Mouse (Mus musculus) MEL (cell line): ENCODE results near the gene Omg. TPM values are rescaled to one million over a fixed set of nuclear protein-coding genes. Genes with fewer than 3 reads are reported as not detected.

Experiments
- DNase-seq: peaks from one replicate; pipeline ENCODE4 v3.0.0; 2011; ENCODE audit warnings: low read depth, low spot score
- H3K27ac ChIP-seq: 2 replicates; pipeline ENCODE4 v1.5.1; 2012; ENCODE audit warnings: low read depth, mild to moderate bottlenecking, control low read depth, low read length, moderate library complexity; ENCODE audit not compliant: control insufficient read depth
- H3K27me3 ChIP-seq, 2 experiments: fragments of 150-350 bp in 1 of 2; sonication (generic) in 1 of 2; 2 replicates each; pipeline ENCODE4 v1.6.1; 2012; ENCODE audit warnings: low read length in 2 of 2, mild to moderate bottlenecking in 2 of 2, improper control_type of control experiment in 1 of 2, moderate library complexity in 1 of 2; ENCODE audit not compliant: insufficient read depth in 2 of 2, control insufficient read depth in 1 of 2
- H3K36me3 ChIP-seq, 2 experiments: 2 replicates each; pipeline ENCODE4 v1.6.1; 2012 to 2014; ENCODE audit warnings: low read length in 2 of 2, improper control_type of control experiment in 1 of 2, inconsistent platforms in 1 of 2, mild to moderate bottlenecking in 1 of 2; ENCODE audit not compliant: insufficient read depth in 2 of 2, control insufficient read depth in 1 of 2
- H3K4me1 ChIP-seq, 2 experiments: fragments of 150-350 bp in 1 of 2; sonication (generic) in 1 of 2; 2 replicates each; pipeline ENCODE4 v1.6.1; 2012; ENCODE audit warnings: low read length in 2 of 2, improper control_type of control experiment in 1 of 2, mild to moderate bottlenecking in 1 of 2; ENCODE audit not compliant: insufficient read depth in 2 of 2, control insufficient read depth in 1 of 2
- H3K4me3 ChIP-seq, 2 experiments: fragments of 150-350 bp in 1 of 2; sonication (generic) in 1 of 2; 2 replicates each; pipeline ENCODE4 v1.5.1; 2012; ENCODE audit warnings: low read depth in 2 of 2, low read length in 2 of 2, mild to moderate bottlenecking in 2 of 2, moderate library complexity in 2 of 2, control low read depth in 1 of 2, improper control_type of control experiment in 1 of 2; ENCODE audit not compliant: control insufficient read depth in 1 of 2, insufficient read depth in 1 of 2
- H3K79me2 ChIP-seq: 2 replicates; pipeline ENCODE4 v1.6.1; 2012; ENCODE audit warnings: mild to moderate bottlenecking, low read length, moderate library complexity; ENCODE audit not compliant: control insufficient read depth, poor library complexity, insufficient read depth
- H3K9ac ChIP-seq: 2 replicates; pipeline ENCODE4 v1.6.1; 2012; ENCODE audit warnings: low read depth, mild to moderate bottlenecking, control low read depth, low read length, moderate library complexity; ENCODE audit not compliant: control insufficient read depth, poor library complexity, severe bottlenecking
- H3K9me3 ChIP-seq: fragments of 150-350 bp; sonication (generic); replicated peaks from 2 replicates; pipeline ENCODE4 v1.6.1; 2012; ENCODE audit warnings: mild to moderate bottlenecking, low read length, improper control_type of control experiment, moderate library complexity; ENCODE audit not compliant: insufficient read depth
- BHLHE40 ChIP-seq: IDR thresholded peaks from 2 replicates; pipeline ENCODE4 v1.6.1; 2012; ENCODE audit warnings: low read depth, mild to moderate bottlenecking, inconsistent platforms, low read length, improper control_type of control experiment, borderline replicate concordance
- CHD1 ChIP-seq: IDR thresholded peaks from 2 replicates; pipeline ENCODE4 v1.6.1; 2012; ENCODE audit warnings: low read depth, mild to moderate bottlenecking, inconsistent platforms, low read length, improper control_type of control experiment
- CHD2 ChIP-seq: IDR thresholded peaks from 2 replicates; pipeline ENCODE4 v1.6.1; 2011; ENCODE audit warnings: low read length, improper control_type of control experiment
- CTCF ChIP-seq, 3 experiments: IDR thresholded peaks in 2 of 3; conservative IDR thresholded peaks in 1 of 3; 2 replicates each; pipeline ENCODE4 v1.5.1; 2011 to 2012; ENCODE audit warnings: low read length in 3 of 3, low read depth in 2 of 3, mild to moderate bottlenecking in 2 of 3, improper control_type of control experiment in 1 of 3, inconsistent platforms in 1 of 3, mixed read lengths in 1 of 3, moderate library complexity in 1 of 3; ENCODE audit not compliant: control insufficient read depth in 1 of 3, insufficient read depth in 1 of 3, poor library complexity in 1 of 3, severe bottlenecking in 1 of 3
- E2F4 ChIP-seq: IDR thresholded peaks from 2 replicates; pipeline ENCODE4 v1.6.1; 2011; ENCODE audit warnings: low read depth, low read length, improper control_type of control experiment, borderline replicate concordance
- ELF1 ChIP-seq: IDR thresholded peaks from 2 replicates; pipeline ENCODE4 v1.6.1; 2014; ENCODE audit warnings: low read depth, mild to moderate bottlenecking, inconsistent platforms, low read length, improper control_type of control experiment, moderate library complexity
- EP300 ChIP-seq, 2 experiments: IDR thresholded peaks; 2 replicates each; pipeline ENCODE4 v1.6.1; 2011; ENCODE audit warnings: improper control_type of control experiment in 2 of 2, low read length in 2 of 2, low read depth in 1 of 2, mild to moderate bottlenecking in 1 of 2
- ETS1 ChIP-seq: IDR thresholded peaks from 2 replicates; pipeline ENCODE4 v1.6.1; 2012; ENCODE audit warnings: low read depth, mild to moderate bottlenecking, inconsistent platforms, low read length, improper control_type of control experiment, moderate library complexity
- HCFC1 ChIP-seq: IDR thresholded peaks from 2 replicates; pipeline ENCODE4 v1.6.1; 2012; ENCODE audit warnings: low read depth, mild to moderate bottlenecking, inconsistent platforms, low read length, improper control_type of control experiment, moderate library complexity
- JUND ChIP-seq: IDR thresholded peaks from 2 replicates; pipeline ENCODE4 v1.6.1; 2011; ENCODE audit warnings: low read depth, mild to moderate bottlenecking, improper control_type of control experiment, low read length
- KAT2A ChIP-seq: conservative IDR thresholded peaks from 2 replicates; pipeline ENCODE4 v1.6.1; 2012; ENCODE audit warnings: low read depth, low read length, improper control_type of control experiment, inconsistent platforms
- MAX ChIP-seq: IDR thresholded peaks from 2 replicates; pipeline ENCODE4 v1.6.1; 2011; ENCODE audit warnings: low read length, improper control_type of control experiment
- MXI1 ChIP-seq: IDR thresholded peaks from 2 replicates; pipeline ENCODE4 v1.6.1; 2011; ENCODE audit warnings: mild to moderate bottlenecking, low read depth, low read length, improper control_type of control experiment
- MYC ChIP-seq: IDR thresholded peaks from 2 replicates; pipeline ENCODE4 v1.6.1; 2011; ENCODE audit warnings: low read depth, mild to moderate bottlenecking, low read length, improper control_type of control experiment, moderate library complexity
- POLR2A ChIP-seq, 2 experiments: IDR thresholded peaks; 2 replicates each; pipeline ENCODE4 v1.6.1; 2011 to 2012; ENCODE audit warnings: low read length in 2 of 2, mild to moderate bottlenecking in 2 of 2, control low read depth in 1 of 2, improper control_type of control experiment in 1 of 2, low read depth in 1 of 2, moderate library complexity in 1 of 2; ENCODE audit not compliant: control insufficient read depth in 1 of 2, insufficient read depth in 1 of 2, poor library complexity in 1 of 2
- POLR2AphosphoS5 ChIP-seq: IDR thresholded peaks from 2 replicates; pipeline ENCODE4 v1.6.1; 2012; ENCODE audit warnings: low read depth, borderline replicate concordance, mild to moderate bottlenecking, inconsistent platforms, low read length, moderate library complexity, mixed read lengths
- SIN3A ChIP-seq: IDR thresholded peaks from 2 replicates; pipeline ENCODE4 v1.6.1; 2012; ENCODE audit warnings: low read length, improper control_type of control experiment, inconsistent platforms
- TBP ChIP-seq: IDR thresholded peaks from 2 replicates; pipeline ENCODE4 v1.8.0; 2011; ENCODE audit warnings: low read depth, low read length, improper control_type of control experiment
- UBTF ChIP-seq: IDR thresholded peaks from 2 replicates; pipeline ENCODE4 v1.6.1; 2012; ENCODE audit warnings: low read depth, mild to moderate bottlenecking, inconsistent platforms, low read length, improper control_type of control experiment, moderate library complexity, borderline replicate concordance; ENCODE audit not compliant: insufficient read depth
- USF1 ChIP-seq: IDR thresholded peaks from 2 replicates; pipeline ENCODE4 v1.6.1; 2014; ENCODE audit warnings: low read depth, mild to moderate bottlenecking, inconsistent platforms, low read length, improper control_type of control experiment, moderate library complexity
- ZNF384 ChIP-seq: IDR thresholded peaks from 2 replicates; pipeline ENCODE4 v1.6.1; 2012; ENCODE audit warnings: low read depth, mild to moderate bottlenecking, inconsistent platforms, low read length, improper control_type of control experiment
- polyA plus RNA-seq, 2 experiments: library from polyadenylated mRNA; stranded (reverse) in 1 of 2; unstranded in 1 of 2; fragments of >175 nt in 1 of 2; fragments of >200 nt in 1 of 2; gene quantifications; 2 replicates each; pipeline versions ENCODE4 v1.2.1 to v1.2.4; 2012; ENCODE audit warnings: low replicate concordance in 2 of 2, low read depth in 1 of 2; ENCODE audit not compliant: insufficient read length in 2 of 2, insufficient read depth in 1 of 2, missing spikeins in 1 of 2
- total RNA-seq: library from RNA; depleted of rRNA; stranded (reverse); fragments of 300-350 nt; gene quantifications from 2 replicates; pipeline ENCODE4 v1.2.3, GENCODE M21; 2012

Omg gene
- total and polyA plus RNA-seq, 3 experiments = 0.21 TPM; not detected in 2

GRCm38 (mm10) chr11:79522944-79523343, 19.1 kb upstream of the Omg start:
- Histone ChIP-seq H3K9me3 (no peaks in the 10 kb centered on the region), H3K27me3 (no peaks in the 10 kb centered on the region), H3K4me3 (peak overlapping the region; percentile 56 to 66), H3K4me1 (peaks cover 29 to 44% of the 10 kb centered on the region in 2 experiments), H3K27ac (peak overlapping the region; percentile 74), H3K36me3 (peaks cover 0 to 70% of the 10 kb centered on the region in 2 experiments; a peak in 2 of 4 replicates), H3K79me2 (peaks cover 34% of the 10 kb centered on the region)
- TF ChIP-seq MXI1 = peak; percentile 32
- no peak for TF ChIP-seq POLR2A (IDR thresholded peaks at IDR 0.05; ENCODE audit: control insufficient read depth in 1 of 2, insufficient read depth in 1 of 2, low read depth in 1 of 2, low read length in 2 of 2, poor library complexity in 1 of 2)
- TF ChIP-seq JUND = no peak
- peak; percentile 87 for TF ChIP-seq ZNF384
- TF ChIP-seq USF1 = no peak
- TF ChIP-seq ETS1 = peak; percentile 18; the same call in 1 of the 2 replicates
- peak; percentile 98 for TF ChIP-seq CHD1
- TF ChIP-seq E2F4 = no peak
- no peak for TF ChIP-seq BHLHE40
- TF ChIP-seq POLR2AphosphoS5 = no peak
- no peak for TF ChIP-seq CTCF (IDR thresholded peaks at IDR 0.05 in 2 of 3, conservative IDR thresholded peaks at IDR 0.05 in 1 of 3; ENCODE audit: control insufficient read depth in 1 of 3, insufficient read depth in 1 of 3, low read depth in 2 of 3, low read length in 3 of 3, poor library complexity in 1 of 3, severe bottlenecking in 1 of 3)
- TF ChIP-seq MYC = no peak
- TF ChIP-seq HCFC1 = no peak; the same call in 1 of the 2 replicates
- TF ChIP-seq, all 39 proteins: peak for 4
- peak overlapping the region; percentile 87 for H3K9ac ChIP-seq
- peak; percentile 56 for DNase-seq

GRCm38 (mm10) chr11:79521930-79522329, 18.0 kb upstream of the Omg start:
- no peak for TF ChIP-seq KAT2A
- peak in 2 of 3 experiments; percentile 13 to 17; a peak in 2 of 6 replicates for TF ChIP-seq CTCF (IDR thresholded peaks at IDR 0.05 in 2 of 3, conservative IDR thresholded peaks at IDR 0.05 in 1 of 3; ENCODE audit: control insufficient read depth in 1 of 3, insufficient read depth in 1 of 3, low read depth in 2 of 3, low read length in 3 of 3, poor library complexity in 1 of 3, severe bottlenecking in 1 of 3)
- TF ChIP-seq ZNF384 = peak; percentile 86
- peak; percentile 88 for TF ChIP-seq MXI1
- TF ChIP-seq MAX = peak; percentile 40; the same call in 1 of the 2 replicates
- TF ChIP-seq TBP = 0 out of 2 replicates have a peak, but pooled peaks have one; percentile 42
- TF ChIP-seq SIN3A = peak; percentile 73; the same call in 1 of the 2 replicates
- TF ChIP-seq UBTF = 0 out of 2 replicates have a peak, but pooled peaks have one; percentile 11
- peak; percentile 9 to 44; a peak in 1 of 4 replicates for TF ChIP-seq EP300 (IDR thresholded peaks at IDR 0.05; ENCODE audit: low read depth in 1 of 2, low read length in 2 of 2)
- TF ChIP-seq CHD2 = no peak
- TF ChIP-seq ELF1 = no peak
- 0 out of 2 replicates have a peak, but pooled peaks have one; percentile 68 for TF ChIP-seq MYC
- peak overlapping the region; percentile 27 to 66 for H3K4me3 ChIP-seq
- H3K36me3 ChIP-seq = peaks cover 0 to 69% of the 10 kb centered on the region in 2 experiments; a peak in 2 of 4 replicates
- H3K79me2 ChIP-seq = peaks cover 38% of the 10 kb centered on the region
- H3K27me3 ChIP-seq = no peaks in the 10 kb centered on the region
- peak; percentile 78 for DNase-seq
- H3K27ac ChIP-seq = peak overlapping the region; percentile 32
- peak overlapping the region; percentile 87 for H3K9ac ChIP-seq
- peaks cover 26 to 39% of the 10 kb centered on the region in 2 experiments for H3K4me1 ChIP-seq
- H3K9me3 ChIP-seq = no peaks in the 10 kb centered on the region
